Mouse (Mus musculus) neural tube, embryonic 13.5 days (tissue): ENCODE results near the gene Lpar5. TPM values are rescaled to one million over a fixed set of nuclear protein-coding genes. Genes with fewer than 3 reads are reported as not detected.

Experiments
- ATAC-seq: fragments of 200-750 bp; cut with Nextera tagmentation; 2 replicates; pipeline ENCODE4 v1.8.0; 2017; ENCODE audit warnings: low read depth, mild to moderate bottlenecking, moderate TSS enrichment, moderate library complexity
- H3K27ac ChIP-seq: fragments of 300-500 bp; sonication (generic); replicated peaks from 2 replicates; pipeline ENCODE4 v1.5.1; 2015; ENCODE audit warnings: moderate library complexity, mild to moderate bottlenecking, inconsistent platforms
- H3K27me3 ChIP-seq: fragments of 300-500 bp; sonication (generic); 2 replicates; pipeline ENCODE4 v1.6.1; 2015; ENCODE audit warnings: mild to moderate bottlenecking, inconsistent platforms
- H3K36me3 ChIP-seq: fragments of 300-500 bp; sonication (generic); 2 replicates; pipeline ENCODE4 v1.6.1; 2015; ENCODE audit warnings: mild to moderate bottlenecking, inconsistent platforms
- H3K4me1 ChIP-seq: fragments of 300-500 bp; sonication (generic); replicated peaks from 2 replicates; pipeline ENCODE4 v1.6.1; 2015; ENCODE audit warnings: inconsistent platforms
- H3K4me2 ChIP-seq: fragments of 300-500 bp; sonication (generic); 2 replicates; pipeline ENCODE4 v1.6.1; 2015; ENCODE audit warnings: inconsistent platforms, mild to moderate bottlenecking, moderate library complexity
- H3K4me3 ChIP-seq: fragments of 300-500 bp; sonication (generic); 2 replicates; pipeline ENCODE4 v1.5.1; 2015; ENCODE audit warnings: mild to moderate bottlenecking, inconsistent platforms
- H3K9ac ChIP-seq: fragments of 300-500 bp; sonication (generic); 2 replicates; pipeline ENCODE4 v1.6.1; 2015; ENCODE audit warnings: moderate library complexity, mild to moderate bottlenecking, inconsistent platforms
- H3K9me3 ChIP-seq: fragments of 300-500 bp; sonication (generic); 2 replicates; pipeline ENCODE4 v1.6.1; 2016; ENCODE audit warnings: inconsistent platforms
- WGBS: fragments of 180-500 bp; shearing (Covaris S2); methylation state at CpG from one replicate; pipeline ENCODE4 v1.1.7; 2015; 5-methylcytosine and 5-hydroxymethylcytosine counted together
- polyA plus RNA-seq: library from polyadenylated mRNA; unstranded; fragments of >200 nt; fragmentation: Nextera tagmentation; extraction: Ambion mirVana; gene quantifications from 2 replicates; pipeline ENCODE4 v1.2.1, GENCODE M21; 2015

Gene Lpar5
- polyA plus RNA-seq, 1 experiment from 2014 or later: 0.77 TPM

- Histone ChIP-seq H3K9me3 (no peaks in the 10 kb centered on the region), H3K36me3 (peaks cover 54% of the 10 kb centered on the region), H3K27me3 (no peaks in the 10 kb centered on the region), H3K9ac (peak overlapping the region; percentile 99), H3K4me1 (peaks cover 40% of the 10 kb centered on the region), H3K4me3 (peak overlapping the region; percentile 99), H3K27ac (peak overlapping the region; percentile 81), H3K4me2 (peak overlapping the region; percentile 98)
- whole genome bisulfite sequencing: 72% methylated on average over 3 of the region's 3 CpGs
- ATAC-seq: no peak
These were observed 30.8 kb downstream of the Lpar5 start for GRCm38 (mm10) chr6:125098513-125098912.

GRCm38 (mm10) chr6:125099421-125099971, 31.8 kb downstream of the Lpar5 start:
- Histone ChIP-seq H3K36me3 (peaks cover 63% of the 10 kb centered on the region), H3K9ac (peak overlapping the region; percentile 99), H3K4me1 (peaks cover 40% of the 10 kb centered on the region), H3K4me3 (peak overlapping the region; percentile 99), H3K27ac (peak overlapping the region; percentile 81), H3K9me3 (no peaks in the 10 kb centered on the region), H3K27me3 (no peaks in the 10 kb centered on the region), H3K4me2 (peak overlapping the region; percentile 98)
- WGBS: 31% methylated on average over 5 of the region's 5 CpGs
- no peak for ATAC-seq

GRCm38 (mm10) chr6:125101444-125101843, 33.7 kb downstream of the Lpar5 start:
- 92% methylated on average over 9 of the region's 9 CpGs for WGBS
- H3K9ac ChIP-seq: no peak overlapping the region
- ATAC-seq: no peak
- no peaks in the 10 kb centered on the region for H3K27me3 ChIP-seq
- H3K4me1 ChIP-seq: peaks cover 37% of the 10 kb centered on the region
- H3K36me3 ChIP-seq: peaks cover 83% of the 10 kb centered on the region
- H3K9me3 ChIP-seq: no peaks in the 10 kb centered on the region
- H3K4me3 ChIP-seq: no peak overlapping the region
- no peak overlapping the region for H3K27ac ChIP-seq
- no peak overlapping the region for H3K4me2 ChIP-seq

DNA sequence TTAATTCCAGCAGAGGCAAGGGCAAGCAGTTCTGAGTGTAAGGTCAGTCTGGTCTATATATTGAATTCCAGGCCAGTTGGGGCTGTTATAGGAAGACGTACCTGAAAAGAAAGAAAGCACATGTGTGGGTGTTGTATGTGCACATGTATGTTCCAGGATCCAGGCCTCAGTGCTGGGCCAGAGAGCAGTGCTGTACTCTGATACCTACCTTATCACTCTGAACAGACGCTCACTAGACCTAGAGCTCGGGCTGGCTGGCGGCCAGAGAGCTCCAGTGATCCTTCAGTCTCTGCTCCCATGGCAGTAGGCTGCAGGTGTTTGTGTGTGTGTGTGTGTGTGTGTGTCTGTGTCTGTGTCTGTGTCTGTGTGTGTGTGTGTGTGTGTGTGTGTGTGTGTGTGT, 36.5 kb downstream of the Lpar5 start:
- Histone ChIP-seq H3K27ac (no peak overlapping the region), H3K27me3 (no peaks in the 10 kb centered on the region), H3K36me3 (peaks cover 99% of the 10 kb centered on the region), H3K9ac (no peak overlapping the region), H3K4me3 (no peak overlapping the region), H3K9me3 (no peaks in the 10 kb centered on the region), H3K4me2 (no peak overlapping the region), H3K4me1 (peaks cover 16% of the 10 kb centered on the region)
- WGBS: 96% methylated on average over 4 of the region's 4 CpGs
- no peak for ATAC-seq

GRCm38 (mm10) chr6:125107705-125108104, 40.0 kb downstream of the Lpar5 start:
- ATAC-seq: no peak
- no peak overlapping the region for H3K4me2 ChIP-seq
- no peaks in the 10 kb centered on the region for H3K4me1 ChIP-seq
- peaks cover 99% of the 10 kb centered on the region for H3K36me3 ChIP-seq
- WGBS: 94% methylated on average over 2 of the region's 2 CpGs
- H3K27me3 ChIP-seq: no peaks in the 10 kb centered on the region
- no peak overlapping the region for H3K4me3 ChIP-seq
- H3K27ac ChIP-seq: no peak overlapping the region
- H3K9me3 ChIP-seq: no peaks in the 10 kb centered on the region
- no peak overlapping the region for H3K9ac ChIP-seq

DNA sequence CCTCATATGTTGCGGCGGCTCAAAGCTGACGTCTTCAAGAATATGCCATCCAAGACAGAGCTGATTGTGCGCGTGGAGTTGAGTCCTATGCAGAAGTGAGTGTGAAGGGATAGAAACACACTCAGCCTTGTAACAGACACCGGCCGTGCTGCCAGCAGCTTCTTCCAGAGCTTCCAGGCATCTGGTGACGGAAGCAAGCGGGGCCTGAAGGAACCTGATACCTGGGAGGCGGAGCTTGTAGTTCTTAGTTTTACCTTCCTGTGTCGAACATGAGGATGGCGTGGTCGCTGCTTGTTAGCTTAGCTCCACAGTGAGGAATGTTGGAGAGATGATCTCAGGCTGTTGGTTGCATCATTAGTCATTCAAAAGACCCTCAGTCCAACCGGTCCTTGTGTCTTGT, 41.7 kb downstream of the Lpar5 start:
- peaks cover 100% of the 10 kb centered on the region for H3K36me3 ChIP-seq
- no peaks in the 10 kb centered on the region for H3K9me3 ChIP-seq
- no peak overlapping the region for H3K9ac ChIP-seq
- no peaks in the 10 kb centered on the region for H3K27me3 ChIP-seq
- no peak overlapping the region for H3K4me2 ChIP-seq
- no peak overlapping the region for H3K4me3 ChIP-seq
- no peak overlapping the region for H3K27ac ChIP-seq
- ATAC-seq: no peak
- no peaks in the 10 kb centered on the region for H3K4me1 ChIP-seq
- WGBS: 93% methylated on average over 14 of the region's 14 CpGs

- Histone ChIP-seq H3K9me3 (no peaks in the 10 kb centered on the region), H3K27ac (no peak overlapping the region), H3K9ac (no peak overlapping the region), H3K4me2 (no peak overlapping the region), H3K4me3 (no peak overlapping the region), H3K36me3 (peaks cover 97% of the 10 kb centered on the region), H3K4me1 (no peaks in the 10 kb centered on the region), H3K27me3 (no peaks in the 10 kb centered on the region)
- no peak; the same call in 1 of the 2 replicates for ATAC-seq
- WGBS: 94% methylated on average over 7 of the region's 7 CpGs
These were observed 43.2 kb downstream of the Lpar5 start for GRCm38 (mm10) chr6:125110927-125111326.

DNA sequence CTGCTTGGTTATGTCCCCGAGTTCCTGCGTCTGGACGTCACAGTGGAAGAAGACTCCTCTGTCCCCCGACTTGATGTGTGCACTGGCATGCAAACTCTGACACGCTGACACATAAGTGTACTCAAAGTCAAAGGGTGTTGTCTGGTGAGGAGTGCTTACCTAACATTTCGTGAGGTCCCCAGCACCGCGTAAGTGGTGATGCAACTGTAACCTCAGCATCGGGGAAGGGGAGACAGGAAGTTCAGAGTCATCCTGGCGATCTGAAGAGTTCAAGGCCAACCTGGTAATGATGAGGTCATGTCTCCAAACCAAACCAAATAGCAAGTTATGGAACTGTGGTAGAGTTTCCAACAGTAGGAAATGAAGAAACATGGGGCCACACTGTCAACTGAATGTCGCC, 44.8 kb downstream of the Lpar5 start:
- 95% methylated on average over 11 of the region's 11 CpGs for WGBS
- Histone ChIP-seq H3K9ac (no peak overlapping the region), H3K36me3 (peaks cover 97% of the 10 kb centered on the region), H3K9me3 (no peaks in the 10 kb centered on the region), H3K4me1 (no peaks in the 10 kb centered on the region), H3K27ac (no peak overlapping the region), H3K4me3 (no peak overlapping the region), H3K27me3 (no peaks in the 10 kb centered on the region), H3K4me2 (no peak overlapping the region)
- ATAC-seq: no peak

- H3K9me3 ChIP-seq: no peaks in the 10 kb centered on the region
- no peaks in the 10 kb centered on the region for H3K4me1 ChIP-seq
- WGBS: 95% methylated on average over 8 of the region's 8 CpGs
- H3K36me3 ChIP-seq: peaks cover 96% of the 10 kb centered on the region
- ATAC-seq: no peak
- H3K27me3 ChIP-seq: no peaks in the 10 kb centered on the region
- H3K4me3 ChIP-seq: no peak overlapping the region
- H3K4me2 ChIP-seq: no peak overlapping the region
- no peak overlapping the region for H3K9ac ChIP-seq
- no peak overlapping the region for H3K27ac ChIP-seq
These were observed 51.7 kb downstream of the Lpar5 start for GRCm38 (mm10) chr6:125119387-125119786.

DNA sequence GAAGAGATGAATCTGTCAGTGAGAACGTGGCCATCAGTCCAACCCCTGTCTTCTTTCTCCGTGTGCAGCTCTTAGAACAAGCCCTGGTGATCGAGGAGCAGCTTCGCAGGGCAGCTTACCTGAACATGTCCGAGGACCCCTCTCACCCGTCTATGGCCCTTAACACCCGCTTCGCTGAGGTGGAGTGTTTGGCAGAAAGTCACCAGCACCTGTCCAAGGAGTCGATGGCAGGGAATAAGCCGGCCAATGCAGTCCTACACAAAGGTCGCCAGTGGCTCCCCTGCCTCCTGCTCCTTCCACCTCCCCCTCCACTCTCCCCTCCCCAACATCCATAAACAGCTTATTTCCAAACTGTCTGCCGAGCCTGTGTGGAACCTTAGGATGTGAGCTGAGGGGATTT, 61.0 kb downstream of the Lpar5 start:
- Histone ChIP-seq H3K9me3 (no peaks in the 10 kb centered on the region), H3K27ac (no peak overlapping the region), H3K4me3 (no peak overlapping the region), H3K4me2 (no peak overlapping the region), H3K27me3 (no peaks in the 10 kb centered on the region), H3K36me3 (peaks cover 77% of the 10 kb centered on the region), H3K4me1 (peaks cover 19% of the 10 kb centered on the region), H3K9ac (no peak overlapping the region)
- no peak for ATAC-seq
- 88% methylated on average over 12 of the region's 12 CpGs for WGBS

GRCm38 (mm10) chr6:125129710-125130402, 62.1 kb downstream of the Lpar5 start:
- Histone ChIP-seq H3K4me1 (peaks cover 19% of the 10 kb centered on the region), H3K4me2 (no peak overlapping the region), H3K27me3 (no peaks in the 10 kb centered on the region), H3K4me3 (no peak overlapping the region), H3K27ac (no peak overlapping the region), H3K9ac (no peak overlapping the region), H3K36me3 (peaks cover 77% of the 10 kb centered on the region), H3K9me3 (no peaks in the 10 kb centered on the region)
- 87% methylated on average over 20 of the region's 20 CpGs for WGBS
- no peak for ATAC-seq

DNA sequence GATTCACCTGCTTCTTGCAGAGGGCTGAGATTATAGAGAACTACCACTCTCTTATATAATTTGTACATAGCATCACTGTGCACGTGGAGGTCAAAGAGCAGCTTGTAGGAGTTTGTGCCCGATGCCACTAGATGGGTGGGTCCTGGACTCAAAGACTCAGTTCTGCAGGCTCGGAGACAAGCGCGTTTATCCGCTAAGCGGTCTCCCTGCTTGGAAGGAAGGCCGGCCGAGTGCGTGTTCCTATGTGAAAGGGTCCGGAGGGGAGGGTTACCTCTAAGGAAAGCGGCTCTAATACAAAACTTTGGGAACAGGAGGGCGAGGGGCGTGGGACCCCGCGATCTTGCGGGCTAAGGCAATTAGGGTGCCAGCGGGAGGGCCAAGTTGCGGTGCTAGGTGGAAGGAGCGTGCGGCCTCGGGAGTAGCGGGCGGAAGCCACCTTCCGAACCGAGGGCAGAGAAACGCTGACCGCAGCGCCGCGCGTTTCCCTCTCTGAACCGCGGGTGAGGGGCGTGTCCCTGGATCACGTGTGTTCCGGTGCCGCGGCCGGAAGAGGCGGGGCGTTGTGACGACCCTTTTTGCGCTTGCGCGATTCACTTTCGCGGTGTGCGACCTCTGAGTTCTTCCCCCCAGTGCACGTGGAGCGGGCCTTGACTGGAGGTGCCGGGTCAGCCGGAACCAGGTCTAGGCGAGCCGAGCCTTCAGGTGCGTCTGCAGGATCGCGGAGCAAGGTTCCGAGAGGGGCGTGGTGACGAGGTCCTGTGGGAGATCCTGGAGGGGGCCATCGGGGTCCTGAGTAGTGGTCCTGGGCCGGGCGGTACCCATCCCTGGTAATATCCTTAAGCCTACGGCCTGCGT, 63.8 kb downstream of the Lpar5 start, which contains the start of gene Nop2:
Gene Nop2 (plus strand): TSS at position 608 of the 855 bp plus-strand sequence.
- Histone ChIP-seq H3K4me2 (peak within 1 kb of the TSS; percentile 92), H3K36me3 (peaks cover 76% of the 10 kb centered on the region), H3K4me3 (peak within 1 kb of the TSS; percentile 92), H3K9ac (peak within 1 kb of the TSS; percentile 85), H3K27ac (peak within 1 kb of the TSS; percentile 84), H3K9me3 (no peaks in the 10 kb centered on the region), H3K4me1 (peaks cover 19% of the 10 kb centered on the region), H3K27me3 (no peaks in the 10 kb centered on the region)
- under 1% methylated on average over 66 of the region's 66 CpGs for whole genome bisulfite sequencing
- peak; percentile 94 for ATAC-seq
